In the genomic region with DNA sequence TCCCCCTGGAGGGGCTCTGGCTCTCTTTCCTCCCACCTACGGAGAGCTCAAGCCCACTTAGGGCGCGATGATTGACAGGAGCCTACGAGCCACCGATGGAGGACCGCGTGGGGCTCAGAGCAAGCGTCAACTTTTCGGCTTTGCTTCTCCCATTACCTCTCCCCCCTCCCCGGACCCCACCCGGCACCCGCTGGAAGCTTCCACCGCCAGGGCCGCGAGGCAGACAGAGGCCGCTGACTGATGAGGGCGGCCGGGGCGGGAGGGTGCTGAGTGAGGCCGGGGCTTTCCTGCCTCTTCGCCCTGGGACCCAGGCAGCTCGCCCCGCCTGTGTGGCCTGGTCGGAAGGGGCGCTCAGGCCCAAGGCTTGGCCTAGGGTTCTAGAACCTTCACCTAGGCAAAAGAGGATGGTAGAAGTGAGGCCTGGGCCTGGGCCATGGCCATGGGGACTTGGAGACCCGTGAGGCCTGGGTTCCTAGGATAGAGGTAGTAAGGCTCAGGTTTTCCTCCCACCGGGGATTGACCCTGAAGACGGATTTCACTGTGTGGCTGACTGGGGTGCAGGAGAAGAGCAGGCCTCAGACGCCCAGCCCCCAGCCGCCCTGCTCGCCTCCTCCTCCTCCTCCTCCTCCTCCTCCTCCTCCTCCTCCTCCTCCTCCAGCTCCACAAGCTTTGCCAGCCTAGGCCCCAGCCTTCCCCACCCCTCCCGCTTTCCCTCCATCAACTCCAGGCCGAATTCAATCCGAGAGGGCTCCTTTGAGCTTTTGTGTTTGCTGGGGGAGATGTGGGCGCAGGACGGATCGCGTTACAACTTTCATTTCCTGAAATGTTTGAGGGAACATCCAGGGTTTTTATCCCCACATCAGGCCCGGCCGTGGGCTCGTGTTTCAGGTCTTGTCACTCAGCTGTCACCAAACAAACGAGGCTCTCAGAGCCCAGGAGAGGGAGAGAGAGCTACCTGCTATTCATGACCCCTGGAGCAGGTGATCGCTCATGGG, we compare ENCODE assay signal across 10 mouse cellular contexts. TPM values are rescaled to one million over a fixed set of nuclear protein-coding genes. Genes with fewer than 3 reads are reported as not detected.
DNase-seq lines count a peak whose midpoint lies in the region; ATAC-seq and TF ChIP-seq lines count a peak whose summit lies in the region.
"Had no signal": no experiment of that assay in that cellular context is flagged by ENCODE, and none has a peak within 500 bp of the region (broad histone marks: within the 10 kb centered on the region; RNA-seq: fewer than 3 reads in every experiment).

No protein-coding gene starts in this region.

- no peak overlapping the region for H3K27ac ChIP-seq in heart, embryonic 14.5 days (replicated peaks in 1 of 2; ENCODE audit: control insufficient read depth in 1 of 2, insufficient read depth in 1 of 2, low read depth in 2 of 2, low read length in 2 of 2)
- H3K27ac ChIP-seq in thymus, adult 2 months (ENCODE audit: control insufficient read depth, insufficient read depth, low read length) = no peak overlapping the region
- H3K27ac ChIP-seq in hindbrain, embryonic 15.5 days (replicated peaks) = no peak overlapping the region
- H3K27ac ChIP-seq: macrophage had no signal

- no peak for TF ChIP-seq POLR2A in thymus, adult 2 months (IDR thresholded peaks at IDR 0.05; ENCODE audit: control insufficient read depth, extremely low read depth, insufficient read depth, low read length, poor library complexity)

- H3K4me3 ChIP-seq in heart, embryonic 14.5 days (ENCODE audit: control insufficient read depth in 1 of 2, insufficient read depth in 1 of 2, low read depth in 1 of 2, low read length in 2 of 2) = peak overlapping the region; percentile 9 to 16; a peak in 3 of 4 replicates
- no peak overlapping the region for H3K4me3 ChIP-seq in thymus, adult 2 months (ENCODE audit: control insufficient read depth, insufficient read depth, low read length)
- no peak overlapping the region for H3K4me3 ChIP-seq in hindbrain, embryonic 15.5 days

- peak overlapping the region; percentile 54 for H3K4me2 ChIP-seq in heart, embryonic 14.5 days (ENCODE audit: low read length)
- H3K4me2 ChIP-seq in hindbrain, embryonic 15.5 days = peak overlapping the region; percentile 9; the same call in 1 of the 2 replicates

- no peak for DNase-seq in heart, postnatal 4 days
- DNase-seq in thymus, postnatal 4 days = peak; percentile 37
- DNase-seq in thymus, adult 2 months = no peak
- DNase-seq in layer of hippocampus, adult 11-12 months (ENCODE audit: low spot score) = no peak
- DNase-seq in right cerebral cortex, postnatal 14 days = no peak

- no peak overlapping the region for H3K9ac ChIP-seq in heart, embryonic 14.5 days (ENCODE audit: low read length)
- H3K9ac ChIP-seq in hindbrain, embryonic 15.5 days = no peak overlapping the region

- peaks cover 69% of the 10 kb centered on the region for H3K27me3 ChIP-seq in heart, embryonic 14.5 days (ENCODE audit: control insufficient read depth, insufficient read depth, low read length)
- H3K27me3 ChIP-seq in thymus, adult 2 months (ENCODE audit: control insufficient read depth, insufficient read depth, low read length) = peaks cover 23% of the 10 kb centered on the region
- H3K27me3 ChIP-seq in hindbrain, embryonic 15.5 days = peaks cover 77% of the 10 kb centered on the region

- H3K9me3 ChIP-seq in heart, embryonic 14.5 days (ENCODE audit: control insufficient read depth, low read length) = no peaks in the 10 kb centered on the region
- H3K9me3 ChIP-seq in hindbrain, embryonic 15.5 days = no peaks in the 10 kb centered on the region
- H3K9me3 ChIP-seq: G1E had no signal

- WGBS in heart, embryonic 14.5 days = 11% methylated on average over 37 of the region's 43 CpGs
- WGBS in thymus, adult 2 months = 13% methylated on average over 43 of the region's 43 CpGs
- 3% methylated on average over 38 of the region's 43 CpGs for WGBS in hindbrain, embryonic 15.5 days

- no peak for TF ChIP-seq CTCF in thymus, adult 2 months (IDR thresholded peaks at IDR 0.05; ENCODE audit: borderline replicate concordance, control insufficient read depth, extremely low read depth, insufficient read depth, low read length, poor library complexity)

- ATAC-seq in heart, embryonic 14.5 days (ENCODE audit: insufficient number of reproducible peaks, insufficient read depth, low FRiP score, low read depth) = no peak
- ATAC-seq in hindbrain, embryonic 15.5 days (ENCODE audit: low FRiP score, low read depth) = no peak
- no peak for ATAC-seq in megakaryocyte-erythroid progenitor cell, adult 5-6 weeks (replicated peaks; ENCODE audit: low FRiP score, low TSS enrichment, poor library complexity, severe bottlenecking)

- H3K4me1 ChIP-seq in heart, embryonic 14.5 days (ENCODE audit: control insufficient read depth in 2 of 2, insufficient read depth in 2 of 2, low read length in 2 of 2) = peaks cover 4 to 7% of the 10 kb centered on the region in 2 experiments; a peak in 3 of 4 replicates
- H3K4me1 ChIP-seq in thymus, adult 2 months (replicated peaks; ENCODE audit: control insufficient read depth, insufficient read depth, low read length) = peaks cover 6% of the 10 kb centered on the region
- no peaks in the 10 kb centered on the region for H3K4me1 ChIP-seq in hindbrain, embryonic 15.5 days (replicated peaks)

- H3K36me3 ChIP-seq in heart, embryonic 14.5 days (ENCODE audit: control insufficient read depth, insufficient read depth, low read length) = no peaks in the 10 kb centered on the region
- H3K36me3 ChIP-seq in thymus, adult 2 months (ENCODE audit: control insufficient read depth, insufficient read depth, low read length) = no peaks in the 10 kb centered on the region
- H3K36me3 ChIP-seq in hindbrain, embryonic 15.5 days = no peaks in the 10 kb centered on the region
- H3K36me3 ChIP-seq: G1E had no signal

RNA-seq across cellular contexts. Expression of gene Six1, which starts 18.5 kb away (rescaled TPM):
- polyA plus RNA-seq in heart, embryonic 14.5 days (2014; fragmentation: Nextera tagmentation; extraction: Ambion mirVana) = 0.09 and 0.27 TPM in 2 replicates
- under 1 TPM; 0.19 to 0.54 TPM for total RNA-seq in heart, postnatal 4 days (2021)
- polyA plus RNA-seq in thymus, adult 2 months (2012; rRNA removed) = 11.9 and 13.9 TPM in 2 replicates
- 0.65 and 1.5 TPM in 2 replicates for polyA plus RNA-seq in hindbrain, embryonic 15.5 days (2015; fragmentation: Nextera tagmentation; extraction: Ambion mirVana)
- not detected in 2 replicates for total RNA-seq in megakaryocyte-erythroid progenitor cell, adult 5-6 weeks (2014; fragmentation: Nextera tagmentation)
- total RNA-seq in megakaryocyte-erythroid progenitor cell, adult 5-6 weeks (2017) = not detected in 2 replicates
- polyA plus RNA-seq: macrophage had no signal

Comparison
In these comparisons a context has a peak if more than half of its experiments do, and no peak if none do; other contexts are left out.
1. H3K4me3 ChIP-seq: peak in heart, embryonic 14.5 days (2 of 2); none in thymus, adult 2 months (single experiment) and hindbrain, embryonic 15.5 days (single experiment).